Mouse (Mus musculus) C3H10T1/2 (cell line): ENCODE measurements around the gene Tmem200b. TPM values are rescaled to one million over a fixed set of nuclear protein-coding genes. Genes with fewer than 3 reads are reported as not detected.

Experiments
- polyA plus RNA-seq, 2 experiments: library from polyadenylated mRNA; unstranded; fragments of >200 nt; fragmentation: generic; extraction: Trizol; gene quantifications; one replicate each; pipeline ENCODE4 v1.2.1; 2012; ENCODE audit warnings: missing spikeins in 2 of 2

The Tmem200b gene
- polyA plus RNA-seq = under 1 TPM in 1 of 2 experiments, not detected in 1; 0.04 TPM

GRCm38 (mm10) chr4:131921461-131922346 lies at the start of gene Tmem200b:
Gene Tmem200b (plus strand): TSS chr4:131921771.

GRCm38 (mm10) chr4:131873293-131874168 lies 48.0 kb upstream of the Tmem200b start, which contains the start of gene Srsf4:
Gene Srsf4 (plus strand): TSS chr4:131873617.

Other genes with a start within 250 kb of the Tmem200b start
- gene Ptpru, start 83.5 kb upstream of the Tmem200b start, polyA plus RNA-seq = under 1 TPM; under 0.01 to 0.08 TPM
- gene Mecr, start 78.3 kb upstream of the Tmem200b start, polyA plus RNA-seq = 10 to 100 TPM; 27.6 to 68.7 TPM
- gene Srsf4, start 48.2 kb upstream of the Tmem200b start, polyA plus RNA-seq = 10 to 100 TPM; 16.1 to 43.3 TPM
- gene Gm10300, start 152.9 kb downstream of the Tmem200b start, polyA plus RNA-seq = under 1 TPM; 0.07 to 0.13 TPM
- 10 to 100 TPM in 1 of 2 experiments, 1 to 10 TPM in 1; 2.9 to 10.6 TPM for gene Epb41, start 153.6 kb downstream of the Tmem200b start, polyA plus RNA-seq
- under 1 TPM in 1 of 2 experiments, not detected in 1; 0.01 TPM for gene Oprd1, start 222.7 kb downstream of the Tmem200b start, polyA plus RNA-seq